Mouse (Mus musculus): ENCODE data around the gene Olfr1152.

Gene Olfr1152

GRCm38 (mm10) chr2:87866192-87866591, at the start of gene Olfr1152:
TSS of gene Olfr1152 (plus strand) at chr2:87866492.
- no peak for DNase-seq (ENCODE audit: low spot score)

- DNase-seq (ENCODE audit: low spot score): no peak
Measured at GRCm38 (mm10) chr2:87830233-87830632, 36.1 kb upstream of the Olfr1152 start, which contains the start of gene Olfr1148. TSS of gene Olfr1148 (plus strand) at chr2:87830533.

GRCm38 (mm10) chr2:87843693-87844092, 22.6 kb upstream of the Olfr1152 start, which contains the start of gene Olfr1150-ps1:
TSS of gene Olfr1150-ps1 (plus strand) at chr2:87843993.
- no peak for DNase-seq (ENCODE audit: low spot score)

- no peak for DNase-seq (ENCODE audit: low spot score)
Measured at GRCm38 (mm10) chr2:87855562-87855961, 10.7 kb upstream of the Olfr1152 start, which contains the start of gene Olfr1151. TSS of gene Olfr1151 (plus strand) at chr2:87855862.

GRCm38 (mm10) chr2:87894662-87895061, 28.4 kb downstream of the Olfr1152 start, which contains the start of gene Olfr1153:
TSS of gene Olfr1153 (plus strand) at chr2:87894962.
- no peak for DNase-seq (ENCODE audit: low spot score)

GRCm38 (mm10) chr2:87905066-87905465, 38.8 kb downstream of the Olfr1152 start, which contains the start of gene Olfr1154:
TSS of gene Olfr1154 (minus strand) at chr2:87905166.
- DNase-seq (ENCODE audit: low spot score): no peak
